Mouse (Mus musculus): ENCODE results near the gene Atg4d. TPM values are rescaled to one million over a fixed set of nuclear protein-coding genes. Genes with fewer than 3 reads are reported as not detected.

Gene Atg4d
- polyA plus RNA-seq, 1 experiment from 2014 or later, result 38.6 TPM

- Histone ChIP-seq H3K4me1 (replicated peaks; ENCODE audit: control insufficient read depth, insufficient read depth) (peaks cover 9% of the 10 kb centered on the region), H3K4me3 (ENCODE audit: low read depth, low read length) (peak within 1 kb of the TSS; percentile 87), H3K27ac (replicated peaks) (peak within 1 kb of the TSS; percentile 97), H3K27me3 (ENCODE audit: control insufficient read depth, insufficient read depth, low read length) (0 out of 2 replicates have a peak, but pooled peaks cover 1% of the 10 kb centered on the region), H3K36me3 (ENCODE audit: control insufficient read depth, insufficient read depth, low read length) (peaks cover 3% of the 10 kb centered on the region), H3K4me2 (replicated peaks; ENCODE audit: low read depth) (peak within 1 kb of the TSS; percentile 62), H3K9ac (ENCODE audit: low read length) (peak within 1 kb of the TSS; percentile 96), H3K9me3 (ENCODE audit: control insufficient read depth, low read length) (no peaks in the 10 kb centered on the region)
- DNase-seq (ENCODE audit: low spot score) (peak; percentile 85), ATAC-seq (ENCODE audit: low FRiP score, low TSS enrichment) (peak; percentile 89)
- WGBS, result under 1% methylated on average over 60 of the region's 90 CpGs
- peak; percentile 12; the same call in 1 of the 2 replicates for TF ChIP-seq CTCF (IDR thresholded peaks at IDR 0.05; ENCODE audit: low read depth)
- no peak for TF ChIP-seq EP300 (optimal IDR thresholded peaks at IDR 0.05)
Observed at GRCm38 (mm10) chr9:21238733-21239464, 26.2 kb upstream of the Atg4d start, which contains the start of gene Keap1. Gene Keap1, minus strand, starts transcription at chr9:21239361.

GRCm38 (mm10) chr9:21239465-21239848 is 25.6 kb upstream of the Atg4d start:
- peak overlapping the region; percentile 96 for H3K9ac ChIP-seq (ENCODE audit: low read length)
- H3K4me3 ChIP-seq (ENCODE audit: low read depth, low read length), result peak overlapping the region; percentile 87
- TF ChIP-seq CTCF (IDR thresholded peaks at IDR 0.05; ENCODE audit: low read depth), result no peak
- no peak for TF ChIP-seq EP300 (optimal IDR thresholded peaks at IDR 0.05)
- H3K27me3 ChIP-seq (ENCODE audit: control insufficient read depth, insufficient read depth, low read length), result peaks cover 3% of the 10 kb centered on the region; the same call in 1 of the 2 replicates
- H3K4me1 ChIP-seq (replicated peaks; ENCODE audit: control insufficient read depth, insufficient read depth), result peaks cover 9% of the 10 kb centered on the region
- peak overlapping the region; percentile 97 for H3K27ac ChIP-seq (replicated peaks)
- H3K36me3 ChIP-seq (ENCODE audit: control insufficient read depth, insufficient read depth, low read length), result peaks cover 3% of the 10 kb centered on the region; the same call in 1 of the 2 replicates
- peak overlapping the region; percentile 62 for H3K4me2 ChIP-seq (replicated peaks; ENCODE audit: low read depth)
- WGBS, result 25% methylated on average over 4 of the region's 4 CpGs
- H3K9me3 ChIP-seq (ENCODE audit: control insufficient read depth, low read length), result no peaks in the 10 kb centered on the region
- ATAC-seq (ENCODE audit: low FRiP score, low TSS enrichment), result no peak
- DNase-seq (ENCODE audit: low spot score), result no peak

GRCm38 (mm10) chr9:21241343-21241742 is 23.8 kb upstream of the Atg4d start:
- Histone ChIP-seq H3K4me3 (ENCODE audit: low read depth, low read length) (no peak overlapping the region), H3K9ac (ENCODE audit: low read length) (no peak overlapping the region), H3K4me1 (replicated peaks; ENCODE audit: control insufficient read depth, insufficient read depth) (peaks cover 9% of the 10 kb centered on the region), H3K36me3 (ENCODE audit: control insufficient read depth, insufficient read depth, low read length) (no peaks in the 10 kb centered on the region), H3K4me2 (replicated peaks; ENCODE audit: low read depth) (no peak overlapping the region), H3K9me3 (ENCODE audit: control insufficient read depth, low read length) (no peaks in the 10 kb centered on the region), H3K27ac (replicated peaks) (no peak overlapping the region), H3K27me3 (ENCODE audit: control insufficient read depth, insufficient read depth, low read length) (peaks cover 3% of the 10 kb centered on the region; the same call in 1 of the 2 replicates)
- peak; percentile 99 for TF ChIP-seq CTCF (IDR thresholded peaks at IDR 0.05; ENCODE audit: low read depth)
- TF ChIP-seq EP300 (optimal IDR thresholded peaks at IDR 0.05), result no peak
- 8% methylated on average over 11 of the region's 11 CpGs for WGBS
- DNase-seq (ENCODE audit: low spot score), result peak; percentile 90
- ATAC-seq (ENCODE audit: low FRiP score, low TSS enrichment), result no peak

DNA sequence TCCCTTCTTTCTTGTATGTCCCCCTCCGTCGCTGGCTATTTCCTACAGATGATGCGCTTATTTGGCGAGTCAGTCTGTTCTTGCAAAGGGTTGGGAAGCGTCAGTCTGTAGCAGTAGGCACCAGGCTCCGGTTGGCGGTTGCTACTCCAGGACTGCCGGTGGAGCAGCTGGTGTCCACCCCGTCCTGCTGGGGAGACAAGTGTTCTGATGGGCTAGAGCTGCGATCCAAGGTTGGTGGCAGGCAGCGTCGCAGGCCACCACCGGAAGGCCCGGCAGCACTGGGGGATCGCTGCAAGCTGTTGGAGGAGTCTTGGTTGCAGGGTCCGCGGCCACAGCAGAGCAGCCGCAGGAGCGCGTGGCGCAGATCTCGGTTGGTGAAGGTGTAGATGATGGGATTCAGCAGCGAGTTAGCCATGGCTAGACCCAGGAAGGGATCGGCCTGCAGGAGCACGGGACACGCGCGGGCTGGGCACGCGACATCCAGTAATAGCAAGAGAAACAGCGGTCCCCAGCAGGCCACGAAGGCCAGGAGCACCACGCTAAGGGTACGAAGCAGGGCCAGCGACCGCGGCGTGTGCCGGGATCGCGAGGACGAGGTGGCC is 21.2 kb upstream of the Atg4d start:
- H3K4me3 ChIP-seq (ENCODE audit: low read depth, low read length), result peak overlapping the region; percentile 36
- no peak for ATAC-seq (ENCODE audit: low FRiP score, low TSS enrichment)
- peak overlapping the region; percentile 70 for H3K4me2 ChIP-seq (replicated peaks; ENCODE audit: low read depth)
- H3K36me3 ChIP-seq (ENCODE audit: control insufficient read depth, insufficient read depth, low read length), result no peaks in the 10 kb centered on the region
- H3K27me3 ChIP-seq (ENCODE audit: control insufficient read depth, insufficient read depth, low read length), result peaks cover 5% of the 10 kb centered on the region
- H3K9ac ChIP-seq (ENCODE audit: low read length), result no peak overlapping the region
- no peak for TF ChIP-seq EP300 (optimal IDR thresholded peaks at IDR 0.05)
- TF ChIP-seq CTCF (IDR thresholded peaks at IDR 0.05; ENCODE audit: low read depth), result no peak
- no peak overlapping the region for H3K27ac ChIP-seq (replicated peaks)
- WGBS, result 19% methylated on average over 42 of the region's 42 CpGs
- no peaks in the 10 kb centered on the region; the same call in 1 of the 2 replicates for H3K4me1 ChIP-seq (replicated peaks; ENCODE audit: control insufficient read depth, insufficient read depth)
- H3K9me3 ChIP-seq (ENCODE audit: control insufficient read depth, low read length), result no peaks in the 10 kb centered on the region
- no peak for DNase-seq (ENCODE audit: low spot score)

DNA sequence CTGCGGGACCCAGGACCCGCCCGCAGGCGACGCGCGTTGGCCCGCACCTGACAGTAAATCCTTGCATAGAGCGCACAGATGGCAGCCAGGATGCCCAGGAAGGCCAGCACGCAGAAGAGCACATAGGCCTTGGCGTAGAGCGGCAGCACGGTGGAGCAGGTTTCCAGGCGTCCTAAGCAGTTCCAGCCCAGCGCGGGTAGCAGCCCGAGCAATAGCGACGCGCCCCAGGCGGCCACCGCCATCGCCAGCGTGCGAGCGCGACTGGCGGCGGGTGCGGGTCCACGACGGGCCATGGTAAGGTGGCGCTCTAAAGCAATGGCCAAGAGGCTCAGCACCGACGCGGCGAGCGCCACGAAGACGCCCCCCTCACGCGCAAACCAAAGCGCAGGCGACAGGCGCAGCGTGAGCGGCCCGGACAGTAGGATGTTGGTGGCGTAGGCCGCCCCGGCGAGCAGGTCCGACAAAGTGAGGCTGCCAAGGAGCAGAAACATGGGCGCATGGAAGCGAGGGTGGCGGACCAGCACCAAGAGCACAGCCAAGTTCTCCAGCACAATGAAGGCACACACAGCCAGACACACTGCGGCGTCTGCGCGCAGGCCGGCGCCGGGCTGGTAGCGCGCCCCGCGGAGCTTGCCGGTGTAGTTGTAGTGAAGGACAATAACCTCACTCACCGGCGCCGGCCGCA is 20.5 kb upstream of the Atg4d start:
- Histone ChIP-seq H3K9me3 (ENCODE audit: control insufficient read depth, low read length) (no peaks in the 10 kb centered on the region), H3K9ac (ENCODE audit: low read length) (0 out of 2 replicates have a peak overlapping the region, but pooled peaks have one; percentile 23), H3K4me1 (replicated peaks; ENCODE audit: control insufficient read depth, insufficient read depth) (no peaks in the 10 kb centered on the region; the same call in 1 of the 2 replicates), H3K36me3 (ENCODE audit: control insufficient read depth, insufficient read depth, low read length) (no peaks in the 10 kb centered on the region), H3K27me3 (ENCODE audit: control insufficient read depth, insufficient read depth, low read length) (peaks cover 5% of the 10 kb centered on the region), H3K27ac (replicated peaks) (no peak overlapping the region), H3K4me2 (replicated peaks; ENCODE audit: low read depth) (peak overlapping the region; percentile 70), H3K4me3 (ENCODE audit: low read depth, low read length) (peak overlapping the region; percentile 36)
- WGBS, result under 1% methylated on average over 72 of the region's 72 CpGs
- ATAC-seq (ENCODE audit: low FRiP score, low TSS enrichment) (no peak; the same call in 1 of the 2 replicates), DNase-seq (ENCODE audit: low spot score) (peak; percentile 45)
- no peak for TF ChIP-seq CTCF (IDR thresholded peaks at IDR 0.05; ENCODE audit: low read depth)
- no peak for TF ChIP-seq EP300 (optimal IDR thresholded peaks at IDR 0.05)
